14 mouse cellular contexts compared by ENCODE assay signal in genomic region chr14:46647319-46647974, GRCm38 (mm10).
DNase-seq lines count a peak whose midpoint lies in the region; ATAC-seq and TF ChIP-seq lines count a peak whose summit lies in the region.
"Had no signal": no experiment of that assay in that cellular context is flagged by ENCODE, and none has a peak within 500 bp of the region (broad histone marks: within the 10 kb centered on the region; RNA-seq: fewer than 3 reads in every experiment).

No protein-coding gene starts in this region.

- no peaks in the 10 kb centered on the region for H3K4me1 ChIP-seq in forebrain, embryonic 13.5 days
- peaks cover 7% of the 10 kb centered on the region; the same call in 1 of the 2 replicates for H3K4me1 ChIP-seq in forebrain, embryonic 10.5 days
- no peaks in the 10 kb centered on the region for H3K4me1 ChIP-seq in intestine, postnatal 0 days (replicated peaks; ENCODE audit: control insufficient read depth, insufficient read depth, low read length)
- H3K4me1 ChIP-seq in kidney, adult 2 months (ENCODE audit: control insufficient read depth, insufficient read depth, low read length), result no peaks in the 10 kb centered on the region
- H3K4me1 ChIP-seq: embryonic facial prominence, embryonic 15.5 days; lung, embryonic 15.5 days; midbrain, embryonic 12.5 days had no signal

- TF ChIP-seq POLR2A in kidney, adult 2 months (IDR thresholded peaks at IDR 0.05; ENCODE audit: low read depth, low read length), result no peak

- peaks cover 90% of the 10 kb centered on the region for H3K27me3 ChIP-seq in forebrain, embryonic 13.5 days
- H3K27me3 ChIP-seq in forebrain, embryonic 10.5 days (ENCODE audit: poor library complexity, severe bottlenecking), result peaks cover 87% of the 10 kb centered on the region
- H3K27me3 ChIP-seq in intestine, postnatal 0 days (replicated peaks; ENCODE audit: control insufficient read depth, insufficient read depth, low read length), result no peaks in the 10 kb centered on the region
- no peaks in the 10 kb centered on the region for H3K27me3 ChIP-seq in kidney, adult 2 months (replicated peaks; ENCODE audit: control insufficient read depth, insufficient read depth, low read length)
- H3K27me3 ChIP-seq: embryonic facial prominence, embryonic 15.5 days; lung, embryonic 15.5 days had no signal

- no peak overlapping the region for H3K27ac ChIP-seq in forebrain, embryonic 13.5 days
- H3K27ac ChIP-seq in forebrain, embryonic 10.5 days, result no peak overlapping the region
- H3K27ac ChIP-seq in intestine, postnatal 0 days (ENCODE audit: low read depth, low read length), result no peak overlapping the region
- H3K27ac ChIP-seq in kidney, adult 2 months (ENCODE audit: insufficient read depth, low read depth, low read length), result no peak overlapping the region
- H3K27ac ChIP-seq: embryonic facial prominence, embryonic 15.5 days; lung, embryonic 15.5 days; midbrain, embryonic 12.5 days had no signal

- H3K36me3 ChIP-seq in forebrain, embryonic 13.5 days (ENCODE audit: poor library complexity, severe bottlenecking), result no peaks in the 10 kb centered on the region
- no peaks in the 10 kb centered on the region for H3K36me3 ChIP-seq in forebrain, embryonic 10.5 days (replicated peaks)
- no peaks in the 10 kb centered on the region for H3K36me3 ChIP-seq in intestine, postnatal 0 days (ENCODE audit: control insufficient read depth, insufficient read depth)
- H3K36me3 ChIP-seq in kidney, adult 2 months (ENCODE audit: control insufficient read depth, insufficient read depth, low read length), result no peaks in the 10 kb centered on the region
- H3K36me3 ChIP-seq: embryonic facial prominence, embryonic 15.5 days; lung, embryonic 15.5 days; midbrain, embryonic 12.5 days had no signal

- TF ChIP-seq CTCF in intestine, postnatal 0 days (IDR thresholded peaks at IDR 0.05; ENCODE audit: low read depth), result no peak
- TF ChIP-seq CTCF in kidney, adult 2 months (conservative IDR thresholded peaks at IDR 0.05; ENCODE audit: insufficient read depth, insufficient read length, low read depth, low read length), result no peak

- ATAC-seq in forebrain, embryonic 13.5 days, result peak; percentile 38; the same call in 1 of the 2 replicates
- ATAC-seq in intestine, postnatal 0 days, result no peak

- no peak overlapping the region for H3K9ac ChIP-seq in forebrain, embryonic 13.5 days
- no peak overlapping the region for H3K9ac ChIP-seq in intestine, postnatal 0 days (ENCODE audit: low read depth, low read length)
- H3K9ac ChIP-seq: embryonic facial prominence, embryonic 15.5 days; lung, embryonic 15.5 days; midbrain, embryonic 12.5 days had no signal

- no peak overlapping the region for H3K4me2 ChIP-seq in forebrain, embryonic 13.5 days
- H3K4me2 ChIP-seq in intestine, postnatal 0 days (replicated peaks; ENCODE audit: low read depth), result no peak overlapping the region
- H3K4me2 ChIP-seq: embryonic facial prominence, embryonic 15.5 days; lung, embryonic 15.5 days; midbrain, embryonic 12.5 days had no signal

- no peak overlapping the region for H3K4me3 ChIP-seq in forebrain, embryonic 13.5 days
- no peak overlapping the region for H3K4me3 ChIP-seq in forebrain, embryonic 10.5 days
- H3K4me3 ChIP-seq in intestine, postnatal 0 days (ENCODE audit: low read depth, low read length), result no peak overlapping the region
- no peak overlapping the region for H3K4me3 ChIP-seq in kidney, adult 2 months (ENCODE audit: insufficient read depth, low read depth, low read length)
- H3K4me3 ChIP-seq: embryonic facial prominence, embryonic 15.5 days; lung, embryonic 15.5 days; midbrain, embryonic 12.5 days had no signal

- no peaks in the 10 kb centered on the region for H3K9me3 ChIP-seq in forebrain, embryonic 13.5 days (replicated peaks)
- H3K9me3 ChIP-seq in forebrain, embryonic 10.5 days, result no peaks in the 10 kb centered on the region
- H3K9me3 ChIP-seq in intestine, postnatal 0 days (ENCODE audit: control insufficient read depth), result no peaks in the 10 kb centered on the region
- H3K9me3 ChIP-seq: embryonic facial prominence, embryonic 15.5 days; lung, embryonic 15.5 days; midbrain, embryonic 12.5 days had no signal

- 59% methylated on average over 12 of the region's 12 CpGs for WGBS in forebrain, embryonic 13.5 days
- WGBS in forebrain, embryonic 10.5 days, result 72% methylated on average over 12 of the region's 12 CpGs
- 76% methylated on average over 12 of the region's 12 CpGs for WGBS in intestine, postnatal 0 days
- 67% methylated on average over 12 of the region's 12 CpGs for WGBS in kidney, adult 2 months

- DNase-seq in forebrain, embryonic 10.5 days (ENCODE audit: extremely low spot score, low spot score), result no peak
- DNase-seq in right cerebral cortex, postnatal 4 days, result peak; percentile 12
- no peak for DNase-seq in right cerebral cortex, postnatal 14 days
- DNase-seq in layer of hippocampus, postnatal 36 days, result peak; percentile 10 to 27
- DNase-seq in lung, postnatal 14 days, result no peak
- no peak for DNase-seq in kidney, adult 2 months
- DNase-seq: adrenal gland, adult 8-10 months; heart, postnatal 36 days; kidney, adult 9 months had no signal

Comparison
In these comparisons a context has a peak if more than half of its experiments do, and no peak if none do; other contexts are left out.
1. DNase-seq: peak in right cerebral cortex, postnatal 4 days (single experiment) and layer of hippocampus, postnatal 36 days (2 of 2); none in forebrain, embryonic 10.5 days (single experiment), right cerebral cortex, postnatal 14 days (single experiment), lung, postnatal 14 days (single experiment) and kidney, adult 2 months (single experiment).